Mouse (Mus musculus) ES-Bruce4 (cell line): Measurements from ENCODE around the gene Agbl4.

Source experiments
- CTCF ChIP-seq: IDR thresholded peaks from one replicate; pipeline ENCODE4 v1.8.1; 2011; ENCODE audit warnings: low read depth, low read length
- EP300 ChIP-seq: IDR thresholded peaks from 2 replicates; pipeline ENCODE4 v1.6.1; 2011; ENCODE audit warnings: low read depth, low read length; ENCODE audit not compliant: insufficient read depth
- POLR2A ChIP-seq: IDR thresholded peaks from one replicate; pipeline ENCODE4 v1.8.1; 2011; ENCODE audit warnings: low read length; ENCODE audit not compliant: insufficient read depth

- TF ChIP-seq POLR2A (no peak), EP300 (no peak), CTCF (no peak)
These were observed 1086.0 kb downstream of the Agbl4 start for GRCm38 (mm10) chr4:111483499-111483898.
